Mouse (Mus musculus) intestine, postnatal 0 days (tissue): ENCODE data around the gene Gm42372. TPM values are rescaled to one million over a fixed set of nuclear protein-coding genes. Genes with fewer than 3 reads are reported as not detected.

Experiments used
- ATAC-seq: fragments of 200-750 bp; cut with Nextera tagmentation; 2 replicates; pipeline ENCODE4 v1.8.0; 2017; ENCODE audit warnings: mild to moderate bottlenecking, moderate TSS enrichment, moderate library complexity
- H3K27ac ChIP-seq: fragments of 300-500 bp; sonication (generic); 2 replicates; pipeline ENCODE4 v1.5.1; 2014; ENCODE audit warnings: mild to moderate bottlenecking, low read depth, low read length, moderate library complexity
- H3K27me3 ChIP-seq: fragments of 300-500 bp; sonication (generic); replicated peaks from 2 replicates; pipeline ENCODE4 v1.6.1; 2014; ENCODE audit warnings: low read length, mixed read lengths; ENCODE audit not compliant: control insufficient read depth, insufficient read depth
- H3K36me3 ChIP-seq: fragments of 300-500 bp; sonication (generic); 2 replicates; pipeline ENCODE4 v1.6.1; 2014; ENCODE audit warnings: mild to moderate bottlenecking, moderate library complexity; ENCODE audit not compliant: control insufficient read depth, insufficient read depth
- H3K4me1 ChIP-seq: fragments of 300-500 bp; sonication (generic); replicated peaks from 2 replicates; pipeline ENCODE4 v1.6.1; 2014; ENCODE audit warnings: antibody characterized with exemption, low read length, mixed read lengths; ENCODE audit not compliant: control insufficient read depth, insufficient read depth
- H3K4me2 ChIP-seq: fragments of 300-500 bp; sonication (generic); replicated peaks from 2 replicates; pipeline ENCODE4 v1.6.1; 2014; ENCODE audit warnings: low read depth, mild to moderate bottlenecking, moderate library complexity
- H3K4me3 ChIP-seq: fragments of 300-500 bp; sonication (generic); 2 replicates; pipeline ENCODE4 v1.5.1; 2014; ENCODE audit warnings: low read depth, low read length
- H3K9ac ChIP-seq: fragments of 300-500 bp; sonication (generic); 2 replicates; pipeline ENCODE4 v1.6.1; 2014; ENCODE audit warnings: mild to moderate bottlenecking, low read depth, low read length
- H3K9me3 ChIP-seq: fragments of 300-500 bp; sonication (generic); 2 replicates; pipeline ENCODE4 v1.6.1; 2016; ENCODE audit warnings: mixed run types; ENCODE audit not compliant: control insufficient read depth
- CTCF ChIP-seq: sonication (generic); IDR thresholded peaks from 2 replicates; pipeline ENCODE4 v1.5.1; 2016; ENCODE audit warnings: low read depth, mild to moderate bottlenecking, control low read depth, antibody characterized with exemption, moderate library complexity
- WGBS: fragments of 180-500 bp; shearing (Covaris S2); extraction: QIAGEN DNeasy Blood & Tissue Kit; methylation state at CpG from one replicate; pipeline ENCODE4 v1.1.7; 2014; 5-methylcytosine and 5-hydroxymethylcytosine counted together
- polyA plus RNA-seq: library from polyadenylated mRNA; unstranded; fragments of >200 nt; fragmentation: Nextera tagmentation; extraction: Ambion mirVana; gene quantifications from 2 replicates; pipeline ENCODE4 v1.2.1, GENCODE M21; 2015

Gene Gm42372
- polyA plus RNA-seq, result 0.09 and 0.10 TPM in 2 replicates

- no peaks in the 10 kb centered on the region for H3K9me3 ChIP-seq
- WGBS, result 36% methylated on average over 26 of the region's 26 CpGs
- no peaks in the 10 kb centered on the region for H3K27me3 ChIP-seq
- TF ChIP-seq CTCF, result no peak
- no peak within 1 kb of the TSS for H3K9ac ChIP-seq
- no peak within 1 kb of the TSS for H3K27ac ChIP-seq
- ATAC-seq, result no peak
- H3K36me3 ChIP-seq, result no peaks in the 10 kb centered on the region; the same call in 1 of the 2 replicates
- H3K4me1 ChIP-seq, result no peaks in the 10 kb centered on the region
- no peak within 1 kb of the TSS for H3K4me2 ChIP-seq
- H3K4me3 ChIP-seq, result no peak within 1 kb of the TSS
Measured at GRCm38 (mm10) chr7:16982859-16983568, at the start of gene Gm42372. Gene Gm42372 (plus strand): TSS chr7:16983086.

DNA sequence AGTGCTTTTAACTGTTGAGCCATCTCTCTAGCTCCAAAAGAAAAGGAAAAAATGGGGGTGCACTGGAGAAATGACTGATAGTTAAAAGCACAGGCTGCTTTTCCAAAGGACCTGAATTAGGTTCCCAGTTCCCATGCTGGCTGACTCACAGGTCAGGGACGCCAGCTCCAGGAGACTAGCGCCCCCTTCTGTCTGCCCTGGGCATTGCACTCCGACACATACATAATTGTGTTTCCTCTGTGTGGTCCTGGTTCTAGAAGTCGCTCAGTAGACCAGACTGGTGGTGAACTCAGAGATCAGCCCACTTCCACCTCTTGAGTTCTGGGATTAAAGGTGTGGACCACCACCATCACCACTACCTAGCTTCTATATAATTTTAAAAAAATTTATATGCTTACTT lies 45.6 kb upstream of the Gm42372 start:
- Histone ChIP-seq H3K27me3 (no peaks in the 10 kb centered on the region), H3K9ac (no peak overlapping the region)
- TF ChIP-seq CTCF, result peak; percentile 54

GRCm38 (mm10) chr7:16938117-16938791 lies 44.6 kb upstream of the Gm42372 start:
- Histone ChIP-seq H3K27me3 (no peaks in the 10 kb centered on the region), H3K36me3 (no peaks in the 10 kb centered on the region), H3K4me2 (no peak overlapping the region), H3K9me3 (no peaks in the 10 kb centered on the region), H3K9ac (no peak overlapping the region), H3K4me3 (no peak overlapping the region), H3K4me1 (no peaks in the 10 kb centered on the region), H3K27ac (no peak overlapping the region)
- no peak for ATAC-seq
- WGBS, result 70% methylated on average over 17 of the region's 17 CpGs
- no peak for TF ChIP-seq CTCF

More for the DNA sequence above, 45.6 kb upstream of the Gm42372 start:
- Histone ChIP-seq H3K9me3 (no peaks in the 10 kb centered on the region), H3K4me2 (no peak overlapping the region), H3K36me3 (no peaks in the 10 kb centered on the region), H3K4me3 (no peak overlapping the region), H3K4me1 (no peaks in the 10 kb centered on the region), H3K27ac (no peak overlapping the region)
- no peak for ATAC-seq
- WGBS, result 48% methylated on average over 4 of the region's 4 CpGs

DNA sequence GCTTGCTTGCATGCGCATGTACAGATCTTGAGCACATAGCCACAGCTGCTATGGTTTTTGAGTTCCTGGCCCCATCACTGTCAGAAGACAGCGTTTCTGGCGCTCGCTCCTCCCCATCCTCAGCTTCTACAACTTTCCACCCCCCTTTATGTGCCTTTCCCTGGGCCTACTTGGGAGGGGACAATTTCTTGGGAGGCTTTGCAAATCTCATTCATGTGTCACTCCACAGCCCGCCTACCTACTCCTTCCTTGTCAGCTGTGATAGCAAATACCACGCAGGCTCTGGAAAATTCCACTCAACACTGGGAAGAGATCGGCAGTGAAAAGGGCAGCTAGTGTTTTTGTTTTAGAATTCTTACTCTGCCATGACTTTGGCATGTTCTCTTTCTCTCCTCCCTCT lies 42.6 kb upstream of the Gm42372 start:
- no peak overlapping the region for H3K9ac ChIP-seq
- H3K4me3 ChIP-seq, result no peak overlapping the region
- H3K4me1 ChIP-seq, result 0 out of 2 replicates have a peak, but pooled peaks cover 2% of the 10 kb centered on the region
- H3K4me2 ChIP-seq, result no peak overlapping the region
- 47% methylated on average over 7 of the region's 7 CpGs for WGBS
- H3K27me3 ChIP-seq, result peaks cover 11% of the 10 kb centered on the region
- no peaks in the 10 kb centered on the region for H3K36me3 ChIP-seq
- ATAC-seq, result no peak
- TF ChIP-seq CTCF, result no peak
- no peaks in the 10 kb centered on the region for H3K9me3 ChIP-seq
- H3K27ac ChIP-seq, result no peak overlapping the region

DNA sequence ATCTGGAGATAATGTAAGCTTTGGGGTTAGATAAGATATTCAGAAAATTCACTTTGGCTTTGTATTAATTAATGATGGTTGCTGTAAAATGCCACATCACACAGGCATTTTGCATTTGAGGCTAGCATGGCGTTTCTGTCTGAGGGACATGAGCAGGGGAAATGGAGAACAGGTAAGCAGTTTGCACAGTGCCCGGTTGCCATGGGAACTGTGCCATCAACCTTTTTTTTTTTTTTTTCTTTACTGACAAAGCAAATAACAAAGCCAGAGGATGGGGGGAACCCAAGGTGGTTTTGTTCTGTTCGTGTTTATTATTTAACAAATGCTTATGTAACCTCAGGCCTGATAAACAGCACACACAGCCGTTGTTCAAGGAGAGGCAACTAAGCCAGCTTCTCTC lies 40.0 kb upstream of the Gm42372 start:
- Histone ChIP-seq H3K27ac (no peak overlapping the region), H3K4me2 (no peak overlapping the region), H3K36me3 (no peaks in the 10 kb centered on the region), H3K9ac (no peak overlapping the region), H3K27me3 (peaks cover 36% of the 10 kb centered on the region), H3K4me3 (no peak overlapping the region), H3K4me1 (peaks cover 5% of the 10 kb centered on the region; the same call in 1 of the 2 replicates), H3K9me3 (no peaks in the 10 kb centered on the region)
- no peak for TF ChIP-seq CTCF
- 45% methylated on average over 4 of the region's 4 CpGs for WGBS
- ATAC-seq, result no peak

GRCm38 (mm10) chr7:16944061-16944807 lies 38.7 kb upstream of the Gm42372 start, which contains the start of gene Pnmal2:
Gene Pnmal2 (plus strand): TSS chr7:16944682.
- no peaks in the 10 kb centered on the region for H3K36me3 ChIP-seq
- H3K27ac ChIP-seq, result no peak within 1 kb of the TSS
- H3K9ac ChIP-seq, result peak within 1 kb of the TSS; percentile 44; the same call in 1 of the 2 replicates
- peak; percentile 28; the same call in 1 of the 2 replicates for ATAC-seq
- peak within 1 kb of the TSS; percentile 78 for H3K4me2 ChIP-seq
- TF ChIP-seq CTCF, result no peak
- H3K27me3 ChIP-seq, result peaks cover 49% of the 10 kb centered on the region
- H3K4me1 ChIP-seq, result peaks cover 5% of the 10 kb centered on the region; the same call in 1 of the 2 replicates
- peak within 1 kb of the TSS; percentile 57 for H3K4me3 ChIP-seq
- WGBS, result 19% methylated on average over 36 of the region's 36 CpGs
- H3K9me3 ChIP-seq, result no peaks in the 10 kb centered on the region
